Mouse (Mus musculus): Measurements from ENCODE around the gene Grb10. TPM values are rescaled to one million over a fixed set of nuclear protein-coding genes. Genes with fewer than 3 reads are reported as not detected.

Gene Grb10
- polyA plus RNA-seq (2016; fragmentation: Nextera tagmentation; extraction: Ambion mirVana): 410 and 548 TPM in 2 replicates

DNA sequence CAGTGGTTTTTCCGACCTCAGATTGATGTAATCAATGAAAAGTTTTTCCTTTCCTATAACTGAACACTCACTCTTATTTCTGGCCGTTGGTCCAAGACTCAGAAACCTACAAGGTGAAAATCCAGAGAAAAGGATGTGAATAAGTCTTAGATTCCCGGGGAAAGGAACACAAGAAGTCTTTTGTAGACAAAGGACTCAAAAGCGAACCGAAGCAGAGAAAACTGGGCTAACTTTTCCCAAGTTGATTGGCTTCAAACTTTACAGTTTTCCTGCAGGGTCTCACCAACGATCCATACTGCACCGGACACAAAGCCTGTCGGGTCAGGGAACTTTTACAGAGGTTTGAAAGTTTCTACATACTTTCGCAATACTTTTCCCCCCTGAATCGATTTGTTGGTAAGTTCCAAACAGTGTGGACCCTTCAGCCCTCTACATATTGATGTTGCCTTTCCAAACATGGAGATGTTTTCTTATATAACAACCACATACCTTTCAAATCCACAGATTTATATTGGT is at the start of gene Grb10:
Gene Grb10 (minus strand): TSS at position 214 of the 516 bp plus-strand sequence.
- H3K36me3 ChIP-seq: no peaks in the 10 kb centered on the region
- 26% methylated on average over 10 of the region's 10 CpGs for WGBS
- peak; percentile 15 for DNase-seq (ENCODE audit: low spot score)
- H3K4me1 ChIP-seq (replicated peaks): no peaks in the 10 kb centered on the region; the same call in 1 of the 2 replicates
- no peaks in the 10 kb centered on the region for H3K9me3 ChIP-seq
- peak within 1 kb of the TSS; percentile 72 for H3K4me3 ChIP-seq
- H3K27me3 ChIP-seq (ENCODE audit: insufficient read depth, poor library complexity, severe bottlenecking): peaks cover 100% of the 10 kb centered on the region
- H3K27ac ChIP-seq: peak within 1 kb of the TSS; percentile 97

DNA sequence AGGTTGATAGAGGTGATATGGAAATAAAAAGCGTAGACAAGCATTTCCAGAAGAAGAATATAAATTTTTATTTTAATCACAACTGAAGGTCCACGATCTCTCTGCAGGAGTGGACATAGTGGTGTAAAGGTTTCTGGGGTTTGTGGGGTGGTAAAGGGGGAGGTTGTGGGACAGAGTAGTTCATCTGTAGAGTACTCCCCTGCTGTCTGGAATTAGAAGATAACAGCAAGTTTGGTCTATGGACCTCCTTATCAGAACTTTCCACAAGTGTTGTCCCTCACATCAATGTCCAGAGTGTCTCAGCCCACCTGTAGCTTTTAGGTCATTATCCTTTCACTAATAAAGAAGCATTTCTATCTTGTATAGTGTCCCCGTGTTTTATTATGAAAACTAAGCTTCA is 43.2 kb upstream of the Grb10 start:
- no peak overlapping the region for H3K4me3 ChIP-seq
- DNase-seq (ENCODE audit: low spot score): no peak
- peaks cover 10% of the 10 kb centered on the region; the same call in 1 of the 2 replicates for H3K9me3 ChIP-seq
- 88% methylated on average over 3 of the region's 3 CpGs for WGBS
- H3K27ac ChIP-seq: no peak overlapping the region
- no peaks in the 10 kb centered on the region for H3K27me3 ChIP-seq (ENCODE audit: insufficient read depth, poor library complexity, severe bottlenecking)
- H3K4me1 ChIP-seq (replicated peaks): no peaks in the 10 kb centered on the region
- H3K36me3 ChIP-seq: peaks cover 20% of the 10 kb centered on the region

DNA sequence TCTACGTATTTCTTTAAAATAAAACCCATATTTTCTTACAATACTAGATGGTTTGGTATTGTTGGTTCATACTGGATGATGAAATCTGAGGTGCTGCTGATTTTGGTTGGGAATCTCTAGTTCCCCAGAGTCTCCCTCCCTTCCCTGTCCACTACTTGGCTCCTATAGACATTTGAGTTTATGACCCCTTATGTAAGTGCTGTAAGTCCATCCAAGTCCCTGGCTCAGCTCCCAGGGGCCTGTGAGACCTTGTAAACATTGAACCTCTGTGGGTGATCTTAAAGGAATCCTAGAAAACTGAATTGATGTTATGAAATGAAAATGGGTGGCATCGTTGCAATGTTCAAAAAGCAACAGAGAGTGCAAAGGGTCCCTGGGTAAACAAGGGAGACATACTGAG is 40.7 kb upstream of the Grb10 start:
- peaks cover 10% of the 10 kb centered on the region; the same call in 1 of the 2 replicates for H3K9me3 ChIP-seq
- H3K4me1 ChIP-seq (replicated peaks): no peaks in the 10 kb centered on the region
- H3K36me3 ChIP-seq: peaks cover 26% of the 10 kb centered on the region
- no peak overlapping the region for H3K4me3 ChIP-seq
- H3K27ac ChIP-seq: no peak overlapping the region
- whole genome bisulfite sequencing: 83% methylated on average over 2 of the region's 2 CpGs
- DNase-seq (ENCODE audit: low spot score): no peak
- no peaks in the 10 kb centered on the region for H3K27me3 ChIP-seq (ENCODE audit: insufficient read depth, poor library complexity, severe bottlenecking)

DNA sequence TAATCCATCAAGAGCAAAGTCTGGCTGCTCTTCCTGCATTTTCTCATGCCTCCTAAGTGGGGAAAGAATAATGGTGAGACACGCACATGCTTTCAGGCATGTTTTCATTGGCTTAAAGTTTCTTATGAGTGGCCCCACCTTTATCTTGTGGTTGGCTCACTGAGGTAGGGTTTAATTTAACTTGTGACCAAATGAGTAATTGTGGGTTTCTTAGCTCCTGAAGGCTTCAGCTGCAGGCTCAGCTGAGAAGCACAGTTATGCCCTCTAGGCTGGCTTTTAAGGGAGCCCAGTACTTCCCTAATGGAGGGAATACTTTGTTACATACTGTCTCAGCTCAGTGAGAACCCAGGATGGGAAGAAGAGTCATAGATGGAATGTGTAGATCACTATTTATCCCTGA is 37.0 kb upstream of the Grb10 start:
- Histone ChIP-seq H3K27ac (no peak overlapping the region), H3K9me3 (no peaks in the 10 kb centered on the region), H3K36me3 (0 out of 2 replicates have a peak, but pooled peaks cover 11% of the 10 kb centered on the region), H3K4me1 (replicated peaks) (no peaks in the 10 kb centered on the region), H3K4me3 (no peak overlapping the region), H3K27me3 (ENCODE audit: insufficient read depth, poor library complexity, severe bottlenecking) (no peaks in the 10 kb centered on the region)
- DNase-seq (ENCODE audit: low spot score): no peak
- 96% methylated on average over 1 of the region's 1 CpGs for WGBS

DNA sequence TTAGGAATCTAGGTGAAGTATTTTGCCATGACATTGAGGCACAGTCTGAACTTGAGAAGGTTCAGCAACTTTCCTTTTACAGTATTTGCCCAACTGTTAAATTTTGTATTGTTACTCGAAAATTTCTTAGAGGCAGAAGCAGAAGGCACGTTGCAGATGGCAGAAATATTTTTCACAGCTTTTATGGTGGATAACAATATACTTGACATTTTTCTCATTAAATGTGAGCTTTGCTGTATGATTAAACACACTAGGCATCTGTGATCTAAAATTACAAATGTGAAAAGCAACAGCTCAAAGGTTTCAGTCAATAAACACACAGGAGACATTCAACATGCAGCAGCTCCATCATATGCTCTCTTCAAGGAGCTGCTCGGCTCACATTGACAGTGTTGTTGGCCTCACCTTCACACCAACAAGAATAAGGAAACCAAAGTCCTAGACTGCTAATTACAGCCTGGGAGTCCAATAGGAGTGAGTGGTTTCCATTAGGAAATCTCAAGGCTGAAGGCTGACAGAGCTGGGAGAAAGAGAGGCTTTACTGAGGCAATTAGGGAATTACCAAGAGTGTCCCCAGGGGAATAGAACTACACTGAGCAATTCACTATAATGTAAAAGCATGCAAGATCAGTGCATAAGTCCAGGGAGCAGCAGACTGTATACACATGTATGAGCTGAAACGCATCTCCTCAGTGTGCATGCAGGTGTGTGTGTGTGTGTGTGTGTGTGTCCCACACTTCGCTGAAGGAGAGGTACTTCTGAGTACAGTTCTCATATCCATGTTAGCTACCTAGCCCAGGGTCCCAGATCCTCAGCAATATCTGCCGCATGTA is 35.1 kb upstream of the Grb10 start:
- Histone ChIP-seq H3K4me3 (no peak overlapping the region), H3K27me3 (ENCODE audit: insufficient read depth, poor library complexity, severe bottlenecking) (no peaks in the 10 kb centered on the region), H3K27ac (no peak overlapping the region), H3K36me3 (0 out of 2 replicates have a peak, but pooled peaks cover 14% of the 10 kb centered on the region), H3K9me3 (no peaks in the 10 kb centered on the region), H3K4me1 (replicated peaks) (no peaks in the 10 kb centered on the region)
- no peak for DNase-seq (ENCODE audit: low spot score)
- 90% methylated on average over 6 of the region's 6 CpGs for WGBS

DNA sequence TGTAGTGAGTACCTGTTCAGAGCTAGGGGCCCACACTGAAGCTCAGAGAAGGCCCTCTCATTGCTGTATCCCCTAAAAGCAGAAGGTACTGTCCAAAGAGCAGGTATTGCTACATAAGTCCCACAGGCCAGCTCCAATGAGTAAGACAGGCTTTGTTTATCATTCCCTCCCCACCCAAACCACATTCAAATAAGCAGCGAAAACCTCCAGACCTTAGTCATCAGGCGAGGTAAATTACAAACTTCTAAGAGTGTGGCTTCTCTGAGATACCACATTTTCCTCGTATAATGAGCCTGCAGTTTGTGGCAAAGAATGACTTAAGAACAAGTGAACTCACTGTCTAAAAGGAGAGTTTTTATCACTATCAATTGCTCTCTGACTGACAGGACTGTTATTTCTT is 33.8 kb upstream of the Grb10 start:
- H3K9me3 ChIP-seq: no peaks in the 10 kb centered on the region
- no peak for DNase-seq (ENCODE audit: low spot score)
- 0 out of 2 replicates have a peak, but pooled peaks cover 14% of the 10 kb centered on the region for H3K36me3 ChIP-seq
- WGBS: 82% methylated on average over 3 of the region's 3 CpGs
- H3K4me1 ChIP-seq (replicated peaks): no peaks in the 10 kb centered on the region
- H3K4me3 ChIP-seq: no peak overlapping the region
- no peak overlapping the region for H3K27ac ChIP-seq
- H3K27me3 ChIP-seq (ENCODE audit: insufficient read depth, poor library complexity, severe bottlenecking): no peaks in the 10 kb centered on the region

DNA sequence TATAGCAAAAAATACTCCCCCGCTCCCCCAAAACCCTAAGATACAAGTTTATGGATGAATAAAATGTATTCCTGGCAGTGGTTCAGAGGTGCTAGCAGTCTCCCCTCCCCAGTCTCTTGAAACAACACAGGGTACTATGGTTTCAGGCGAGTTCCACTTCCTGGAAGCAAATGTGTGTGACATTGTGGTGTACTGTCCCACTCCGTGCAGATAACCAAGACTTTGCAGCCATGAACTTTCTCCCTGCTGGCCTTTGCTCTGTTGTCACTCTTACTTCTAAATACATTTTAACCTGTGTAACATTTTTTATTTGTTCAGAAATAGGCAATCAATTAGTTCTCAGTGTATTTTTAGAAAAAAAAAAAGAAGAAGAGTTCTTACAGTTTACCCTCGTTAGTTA is 20.5 kb upstream of the Grb10 start:
- Histone ChIP-seq H3K27ac (no peak overlapping the region), H3K9me3 (no peaks in the 10 kb centered on the region), H3K27me3 (ENCODE audit: insufficient read depth, poor library complexity, severe bottlenecking) (no peaks in the 10 kb centered on the region), H3K4me1 (replicated peaks) (no peaks in the 10 kb centered on the region), H3K36me3 (peaks cover 42% of the 10 kb centered on the region), H3K4me3 (no peak overlapping the region)
- no peak for DNase-seq (ENCODE audit: low spot score)
- WGBS: 80% methylated on average over 4 of the region's 4 CpGs

DNA sequence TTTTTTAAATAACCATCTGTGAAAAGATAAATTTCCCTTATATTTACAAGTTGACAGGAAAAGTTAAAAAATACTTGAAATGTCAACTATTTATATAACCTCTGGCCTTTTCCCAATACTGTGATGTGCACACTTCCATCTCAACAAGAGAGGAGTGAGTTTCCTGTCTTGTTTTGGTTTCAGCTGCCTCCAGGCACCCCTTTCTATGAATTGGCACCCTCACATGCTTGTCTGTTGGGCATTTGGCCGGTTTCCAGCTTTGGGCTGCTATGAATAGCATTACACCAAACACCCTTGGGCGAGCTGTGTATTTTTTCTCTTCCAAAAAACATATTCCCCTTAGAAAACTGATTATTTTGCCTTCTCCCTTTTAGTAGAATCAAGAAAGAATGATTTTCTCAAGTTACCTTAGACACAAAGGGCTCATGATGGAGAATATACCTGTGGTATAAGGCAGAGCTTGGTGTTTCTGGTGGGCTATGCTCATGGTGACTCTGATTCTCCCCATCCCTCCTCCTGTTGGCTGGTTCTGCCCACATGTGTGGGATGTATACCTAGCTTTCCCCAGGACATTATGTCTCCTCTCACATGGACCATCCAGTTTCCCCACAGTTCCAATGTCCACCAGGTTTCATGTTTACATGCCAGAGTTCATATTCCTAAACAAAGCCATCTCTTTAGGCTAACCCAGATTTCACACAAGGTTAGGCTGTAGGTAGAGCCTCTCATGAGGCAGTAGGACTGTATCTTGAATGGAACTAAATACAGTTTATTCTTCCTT is 10.3 kb upstream of the Grb10 start:
- Histone ChIP-seq H3K27ac (no peak overlapping the region), H3K9me3 (no peaks in the 10 kb centered on the region), H3K36me3 (peaks cover 33% of the 10 kb centered on the region), H3K4me3 (no peak overlapping the region), H3K4me1 (replicated peaks) (no peaks in the 10 kb centered on the region), H3K27me3 (ENCODE audit: insufficient read depth, poor library complexity, severe bottlenecking) (no peaks in the 10 kb centered on the region)
- 75% methylated on average over 2 of the region's 2 CpGs for WGBS
- no peak for DNase-seq (ENCODE audit: low spot score)

DNA sequence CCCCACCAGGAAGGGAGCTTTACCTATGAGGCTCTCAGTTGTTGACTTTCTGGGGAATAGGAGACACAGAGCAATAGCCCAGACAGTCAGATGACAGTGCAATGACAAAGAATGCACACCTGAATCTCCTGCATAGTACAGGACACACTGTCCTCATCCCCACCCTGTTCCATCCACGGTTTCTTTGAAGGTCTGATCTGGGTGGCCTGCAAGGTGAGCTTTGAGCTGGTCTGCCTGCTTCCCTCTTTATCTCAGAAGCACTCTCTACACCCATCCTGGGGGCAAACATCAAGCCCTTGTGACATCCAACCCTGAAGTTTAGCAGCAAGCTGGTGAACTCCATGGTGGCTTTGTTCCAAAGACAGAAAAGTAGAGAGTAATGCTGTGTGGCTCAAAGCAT is 9.7 kb upstream of the Grb10 start:
- peaks cover 33% of the 10 kb centered on the region for H3K36me3 ChIP-seq
- no peaks in the 10 kb centered on the region for H3K4me1 ChIP-seq (replicated peaks)
- WGBS: 78% methylated on average over 1 of the region's 1 CpGs

DNA sequence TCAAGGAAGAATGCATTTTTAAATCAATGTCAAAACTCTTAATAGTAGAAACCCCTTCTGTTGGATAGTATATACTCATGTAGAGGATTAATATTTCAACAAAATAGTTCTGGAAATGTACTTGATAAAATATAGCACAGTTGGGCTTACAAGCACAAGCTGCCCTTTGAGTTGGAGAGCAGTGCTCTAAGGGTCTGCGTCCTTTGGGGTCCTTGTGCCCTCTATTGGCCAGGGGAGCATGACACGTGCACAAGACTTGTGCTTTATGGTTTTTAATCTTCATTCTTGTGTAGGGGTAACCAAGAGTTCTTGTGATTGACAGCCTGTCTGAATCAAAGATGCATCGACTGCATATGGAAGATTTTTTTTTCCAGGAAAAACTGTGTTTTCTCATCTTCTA is 5.8 kb upstream of the Grb10 start:
- Histone ChIP-seq H3K4me3 (no peak overlapping the region), H3K27ac (no peak overlapping the region), H3K9me3 (no peaks in the 10 kb centered on the region), H3K27me3 (ENCODE audit: insufficient read depth, poor library complexity, severe bottlenecking) (peaks cover 44% of the 10 kb centered on the region), H3K36me3 (peaks cover 25% of the 10 kb centered on the region), H3K4me1 (replicated peaks) (no peaks in the 10 kb centered on the region; the same call in 1 of the 2 replicates)
- DNase-seq (ENCODE audit: low spot score): no peak
- 47% methylated on average over 3 of the region's 3 CpGs for WGBS

More for the DNA sequence above, 9.7 kb upstream of the Grb10 start:
- Histone ChIP-seq H3K4me3 (no peak overlapping the region), H3K27me3 (ENCODE audit: insufficient read depth, poor library complexity, severe bottlenecking) (peaks cover 5% of the 10 kb centered on the region), H3K9me3 (no peaks in the 10 kb centered on the region), H3K27ac (no peak overlapping the region)
- DNase-seq (ENCODE audit: low spot score): no peak

DNA sequence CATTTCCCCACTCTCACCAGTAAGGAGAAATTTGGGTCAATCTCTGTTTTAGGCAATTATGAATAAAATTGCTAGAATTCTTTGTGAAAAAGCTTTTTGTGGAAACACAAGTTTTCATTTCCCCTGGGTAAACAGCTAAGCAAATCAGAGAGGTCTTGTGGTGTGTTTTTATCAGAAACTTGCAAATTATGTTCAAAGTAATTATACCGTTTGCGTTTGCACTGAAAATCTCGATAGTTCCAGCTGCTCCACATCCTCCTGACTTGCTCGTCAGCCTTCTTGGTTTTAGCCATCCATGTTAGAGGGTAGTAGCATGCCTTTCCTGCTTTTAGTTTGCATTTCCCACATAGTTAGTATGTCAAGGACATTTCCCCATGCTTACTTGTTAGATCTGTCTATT is 3.3 kb upstream of the Grb10 start:
- H3K4me3 ChIP-seq: no peak overlapping the region
- no peaks in the 10 kb centered on the region; the same call in 1 of the 2 replicates for H3K4me1 ChIP-seq (replicated peaks)
- peaks cover 5% of the 10 kb centered on the region; the same call in 1 of the 2 replicates for H3K36me3 ChIP-seq
- no peak for DNase-seq (ENCODE audit: low spot score)
- 85% methylated on average over 4 of the region's 4 CpGs for WGBS
- no peaks in the 10 kb centered on the region for H3K9me3 ChIP-seq
- no peak overlapping the region for H3K27ac ChIP-seq
- H3K27me3 ChIP-seq (ENCODE audit: insufficient read depth, poor library complexity, severe bottlenecking): peaks cover 69% of the 10 kb centered on the region

DNA sequence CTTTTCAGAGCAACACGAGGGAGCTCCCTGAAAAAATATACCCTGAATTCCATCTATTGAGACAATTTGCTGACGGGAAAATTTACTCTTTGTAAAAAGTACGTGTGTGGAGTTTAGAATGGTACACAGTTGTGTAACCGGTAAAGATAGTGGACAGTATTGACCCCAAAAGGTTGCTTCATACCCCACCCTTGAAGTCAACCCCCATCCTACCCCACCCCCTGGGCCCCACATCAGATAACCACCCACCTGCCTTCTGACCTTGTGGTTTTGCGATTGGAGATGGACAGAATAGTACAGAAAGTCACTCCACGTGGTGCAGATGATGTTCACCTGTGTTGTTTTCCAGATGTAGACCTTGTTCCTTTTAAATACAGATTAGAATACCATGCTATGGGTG is 2.9 kb upstream of the Grb10 start:
- H3K9me3 ChIP-seq: no peaks in the 10 kb centered on the region
- peaks cover 73% of the 10 kb centered on the region for H3K27me3 ChIP-seq (ENCODE audit: insufficient read depth, poor library complexity, severe bottlenecking)
- H3K4me3 ChIP-seq: no peak overlapping the region
- 83% methylated on average over 6 of the region's 6 CpGs for WGBS
- H3K36me3 ChIP-seq: 0 out of 2 replicates have a peak, but pooled peaks cover under 1% of the 10 kb centered on the region
- no peak for DNase-seq (ENCODE audit: low spot score)
- H3K4me1 ChIP-seq (replicated peaks): no peaks in the 10 kb centered on the region; the same call in 1 of the 2 replicates
- H3K27ac ChIP-seq: no peak overlapping the region
